Mouse (Mus musculus): ENCODE measurements around the gene Cfap65.

- TF ChIP-seq CTCF (IDR thresholded peaks at IDR 0.05; ENCODE audit: low read depth) (no peak), EP300 (IDR thresholded peaks at IDR 0.05; ENCODE audit: low read depth) (no peak)
Measured at GRCm38 (mm10) chr1:74950576-74951490, 15.4 kb upstream of the Cfap65 start.

Measured in liver, embryonic 14.5 days (tissue).